Mouse (Mus musculus) stomach, embryonic 16.5 days (tissue): ENCODE measurements at regions not wholly inside any gene's neighbourhood (a gene's known extent, or its start where the extent isn't known, plus 50 kb on each side); places are given as distances from the start of the nearest gene placed in this dataset.

ENCODE experiments used
- ATAC-seq: fragments of 200-750 bp; cut with Nextera tagmentation; 2 replicates; pipeline ENCODE4 v1.8.0; 2017; ENCODE audit warnings: moderate number of reproducible peaks, moderate TSS enrichment; ENCODE audit not compliant: insufficient read depth, low FRiP score
- H3K27ac ChIP-seq: fragments of 300-500 bp; sonication (generic); 2 replicates; pipeline ENCODE4 v1.5.1; 2014; ENCODE audit warnings: low read length
- H3K27me3 ChIP-seq: fragments of 300-500 bp; sonication (generic); 2 replicates; pipeline ENCODE4 v1.6.1; 2014; ENCODE audit warnings: low read length, control low read depth, mixed read lengths; ENCODE audit not compliant: control insufficient read depth, insufficient read depth
- H3K36me3 ChIP-seq: fragments of 300-500 bp; sonication (generic); 2 replicates; pipeline ENCODE4 v1.6.1; 2014; ENCODE audit warnings: low read length; ENCODE audit not compliant: control insufficient read depth, insufficient read depth
- H3K4me1 ChIP-seq: fragments of 300-500 bp; sonication (generic); 2 replicates; pipeline ENCODE4 v1.6.1; 2014; ENCODE audit warnings: low read length, control low read depth, mixed read lengths; ENCODE audit not compliant: control insufficient read depth, insufficient read depth
- H3K4me2 ChIP-seq: fragments of 300-500 bp; sonication (generic); 2 replicates; pipeline ENCODE4 v1.6.1; 2014; ENCODE audit warnings: low read depth, low read length, mixed read lengths
- H3K4me3 ChIP-seq: fragments of 300-500 bp; sonication (generic); replicated peaks from 2 replicates; pipeline ENCODE4 v1.5.1; 2014; ENCODE audit warnings: mild to moderate bottlenecking, low read length
- H3K9ac ChIP-seq: fragments of 300-500 bp; sonication (generic); 2 replicates; pipeline ENCODE4 v1.6.1; 2014; ENCODE audit warnings: low read length
- H3K9me3 ChIP-seq: fragments of 300-500 bp; sonication (generic); replicated peaks from 2 replicates; pipeline ENCODE4 v1.6.1; 2016; ENCODE audit warnings: low read length, control low read depth; ENCODE audit not compliant: control insufficient read depth
- WGBS: fragments of 180-500 bp; shearing (Covaris S2); extraction: QIAGEN DNeasy Blood & Tissue Kit; methylation state at CpG from one replicate; pipeline ENCODE4 v1.1.7; 2014; 5-methylcytosine and 5-hydroxymethylcytosine counted together

DNA sequence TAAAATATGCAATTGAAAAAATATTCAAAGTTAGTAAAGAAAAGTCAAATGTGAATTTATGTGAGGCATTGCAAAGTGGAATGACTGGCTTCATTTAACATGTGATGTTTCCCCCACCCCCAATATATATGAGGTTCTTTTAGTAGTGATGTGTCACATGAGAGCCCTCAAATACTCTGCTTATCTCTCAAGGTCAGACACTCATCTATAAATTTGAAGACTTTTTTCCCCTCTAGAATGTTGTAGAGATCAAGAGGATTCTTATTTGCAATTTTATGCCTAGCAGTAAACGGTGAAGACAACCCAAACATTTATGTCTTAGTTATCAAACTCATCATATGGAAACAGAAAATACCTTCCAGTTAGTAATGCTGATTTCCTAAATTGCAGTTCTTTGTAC, 457.8 kb upstream of the Tusc1 start:
- no peaks in the 10 kb centered on the region for H3K36me3 ChIP-seq
- 79% methylated on average over 1 of the region's 1 CpGs for WGBS
- H3K4me2 ChIP-seq: no peak overlapping the region
- H3K9ac ChIP-seq: no peak overlapping the region
- no peak overlapping the region for H3K4me3 ChIP-seq
- no peak for ATAC-seq
- H3K27ac ChIP-seq: no peak overlapping the region
- H3K9me3 ChIP-seq: no peaks in the 10 kb centered on the region
- no peaks in the 10 kb centered on the region for H3K4me1 ChIP-seq
- H3K27me3 ChIP-seq: no peaks in the 10 kb centered on the region

DNA sequence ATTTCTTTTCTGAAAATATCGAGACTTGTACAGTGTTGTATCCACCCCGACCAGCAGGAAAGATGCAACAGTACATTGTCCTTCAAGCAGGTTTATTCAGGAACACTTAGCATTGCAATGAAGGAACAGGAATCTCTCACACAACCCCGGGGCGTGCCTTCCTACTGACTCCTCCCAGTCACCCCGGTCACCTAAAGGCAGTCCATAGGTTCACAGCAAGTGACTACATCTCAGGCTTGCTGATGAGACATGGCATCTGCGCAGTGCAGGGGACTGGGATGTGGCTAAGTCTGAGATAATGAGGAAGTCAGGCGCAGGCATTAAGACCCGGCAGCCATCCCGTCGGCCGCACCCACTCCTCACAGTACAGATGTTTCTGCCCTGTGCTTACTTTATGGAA, 454.8 kb upstream of the Tusc1 start:
- H3K27ac ChIP-seq: no peak overlapping the region
- no peak overlapping the region for H3K4me2 ChIP-seq
- no peak overlapping the region for H3K4me3 ChIP-seq
- no peaks in the 10 kb centered on the region for H3K27me3 ChIP-seq
- WGBS: 67% methylated on average over 11 of the region's 11 CpGs
- H3K9ac ChIP-seq: no peak overlapping the region
- H3K9me3 ChIP-seq: no peaks in the 10 kb centered on the region
- H3K36me3 ChIP-seq: no peaks in the 10 kb centered on the region
- no peak for ATAC-seq
- no peaks in the 10 kb centered on the region for H3K4me1 ChIP-seq

DNA sequence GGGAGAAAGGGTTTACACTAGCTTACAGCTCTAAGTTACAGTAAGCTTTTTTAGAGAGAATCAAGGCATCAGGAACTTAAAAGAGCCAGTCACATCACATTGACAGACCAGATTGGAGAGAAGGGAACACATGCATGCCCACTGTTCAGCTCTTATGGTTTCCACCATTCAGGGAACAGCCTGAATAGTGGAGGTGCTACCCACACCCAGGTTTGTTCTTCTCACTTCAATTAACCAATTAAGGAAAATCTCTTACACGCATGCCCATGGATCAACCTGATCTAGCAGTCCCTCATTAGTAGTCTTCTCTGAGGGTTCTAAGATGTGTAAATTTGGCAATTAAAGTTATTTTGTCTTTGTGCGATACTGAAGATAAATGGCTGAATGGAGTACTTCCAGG, 419.2 kb upstream of the Tusc1 start:
- H3K4me3 ChIP-seq: no peak overlapping the region
- no peak for ATAC-seq
- no peaks in the 10 kb centered on the region for H3K4me1 ChIP-seq
- WGBS: 87% methylated on average over 2 of the region's 2 CpGs
- H3K36me3 ChIP-seq: no peaks in the 10 kb centered on the region
- no peaks in the 10 kb centered on the region for H3K27me3 ChIP-seq
- H3K9me3 ChIP-seq: no peaks in the 10 kb centered on the region
- H3K9ac ChIP-seq: no peak overlapping the region
- H3K4me2 ChIP-seq: no peak overlapping the region
- no peak overlapping the region for H3K27ac ChIP-seq

DNA sequence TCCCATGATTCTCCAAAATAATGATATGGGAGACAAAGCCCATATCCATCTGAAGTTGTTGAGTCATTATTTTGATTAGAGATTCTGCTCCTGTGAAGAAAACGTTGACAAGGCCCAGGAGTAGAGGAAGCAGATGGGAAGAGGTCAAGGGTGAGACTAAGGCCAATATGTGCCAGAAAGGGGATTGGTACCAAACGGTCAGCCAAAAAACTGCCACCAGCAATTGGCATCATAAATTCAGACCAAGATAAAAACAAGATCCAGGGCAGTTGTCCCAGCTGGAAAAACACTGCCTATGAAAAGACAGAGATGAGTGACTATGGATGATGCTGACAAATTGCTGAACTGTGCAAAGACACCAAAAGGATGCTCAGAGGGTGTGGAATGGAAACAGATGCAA, 411.0 kb upstream of the Tusc1 start:
- no peaks in the 10 kb centered on the region for H3K4me1 ChIP-seq
- H3K9ac ChIP-seq: no peak overlapping the region
- no peak for ATAC-seq
- H3K36me3 ChIP-seq: no peaks in the 10 kb centered on the region
- WGBS: 36% methylated on average over 2 of the region's 2 CpGs
- H3K4me2 ChIP-seq: no peak overlapping the region
- no peaks in the 10 kb centered on the region for H3K27me3 ChIP-seq
- no peak overlapping the region for H3K4me3 ChIP-seq
- H3K27ac ChIP-seq: no peak overlapping the region
- no peaks in the 10 kb centered on the region for H3K9me3 ChIP-seq

DNA sequence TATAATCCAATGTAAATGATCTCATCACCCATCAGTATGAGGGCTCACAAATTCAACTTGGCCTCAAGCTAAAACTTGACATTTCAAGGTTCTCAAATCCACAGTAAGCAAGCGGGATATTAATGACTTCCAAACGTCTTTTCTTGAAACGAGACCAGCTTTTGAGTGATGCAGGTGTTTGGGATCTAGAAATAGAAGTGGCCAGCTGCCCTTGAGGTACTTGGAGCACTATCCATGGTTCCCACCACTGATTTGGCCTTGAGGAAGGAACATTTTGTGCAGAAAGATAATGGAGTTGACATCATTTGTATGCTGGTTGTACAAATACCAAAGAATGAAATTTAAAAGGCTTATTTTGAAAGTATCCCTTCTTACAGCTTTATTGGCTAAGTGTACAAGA, 378.4 kb upstream of the Tusc1 start:
- Histone ChIP-seq H3K4me3 (no peak overlapping the region), H3K9ac (no peak overlapping the region), H3K9me3 (no peaks in the 10 kb centered on the region), H3K27me3 (no peaks in the 10 kb centered on the region), H3K36me3 (no peaks in the 10 kb centered on the region), H3K27ac (no peak overlapping the region), H3K4me2 (no peak overlapping the region), H3K4me1 (no peaks in the 10 kb centered on the region)
- WGBS: 62% methylated on average over 3 of the region's 3 CpGs
- ATAC-seq: no peak

DNA sequence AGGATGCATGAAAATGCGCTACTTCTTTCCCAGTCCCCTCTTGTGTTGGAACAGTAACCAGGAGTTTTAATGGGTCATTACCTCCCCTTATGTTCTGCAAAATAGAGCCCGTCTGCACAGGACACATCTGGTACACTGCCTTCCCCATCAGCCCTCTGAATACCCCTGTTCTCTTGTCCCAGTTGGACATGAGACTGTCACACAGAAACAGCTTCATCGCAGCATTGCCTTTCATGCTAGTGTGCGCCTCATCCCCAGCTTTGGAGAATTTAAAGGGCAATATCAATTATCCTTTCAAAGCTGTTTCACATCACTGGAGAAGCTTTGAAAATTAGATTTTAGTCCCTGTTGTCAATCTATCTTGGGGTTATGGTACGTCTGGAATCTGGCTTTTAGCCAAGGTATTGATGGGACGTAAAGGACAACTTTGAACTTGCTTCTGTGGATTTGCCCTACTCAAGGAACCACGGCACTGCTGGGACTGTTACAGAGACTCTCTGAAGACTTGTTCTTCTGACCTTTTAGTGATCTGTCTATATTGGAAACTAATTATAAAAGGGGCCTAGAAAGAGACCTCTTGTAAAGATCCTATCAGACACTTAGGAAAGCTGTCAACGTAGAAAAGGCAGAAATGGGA, 341.2 kb upstream of the Tusc1 start:
- no peak for ATAC-seq
- H3K27me3 ChIP-seq: no peaks in the 10 kb centered on the region
- H3K27ac ChIP-seq: no peak overlapping the region
- 78% methylated on average over 8 of the region's 8 CpGs for WGBS
- no peak overlapping the region for H3K4me3 ChIP-seq
- H3K9ac ChIP-seq: no peak overlapping the region
- H3K4me1 ChIP-seq: no peaks in the 10 kb centered on the region
- no peaks in the 10 kb centered on the region for H3K36me3 ChIP-seq
- H3K4me2 ChIP-seq: no peak overlapping the region
- H3K9me3 ChIP-seq: no peaks in the 10 kb centered on the region

DNA sequence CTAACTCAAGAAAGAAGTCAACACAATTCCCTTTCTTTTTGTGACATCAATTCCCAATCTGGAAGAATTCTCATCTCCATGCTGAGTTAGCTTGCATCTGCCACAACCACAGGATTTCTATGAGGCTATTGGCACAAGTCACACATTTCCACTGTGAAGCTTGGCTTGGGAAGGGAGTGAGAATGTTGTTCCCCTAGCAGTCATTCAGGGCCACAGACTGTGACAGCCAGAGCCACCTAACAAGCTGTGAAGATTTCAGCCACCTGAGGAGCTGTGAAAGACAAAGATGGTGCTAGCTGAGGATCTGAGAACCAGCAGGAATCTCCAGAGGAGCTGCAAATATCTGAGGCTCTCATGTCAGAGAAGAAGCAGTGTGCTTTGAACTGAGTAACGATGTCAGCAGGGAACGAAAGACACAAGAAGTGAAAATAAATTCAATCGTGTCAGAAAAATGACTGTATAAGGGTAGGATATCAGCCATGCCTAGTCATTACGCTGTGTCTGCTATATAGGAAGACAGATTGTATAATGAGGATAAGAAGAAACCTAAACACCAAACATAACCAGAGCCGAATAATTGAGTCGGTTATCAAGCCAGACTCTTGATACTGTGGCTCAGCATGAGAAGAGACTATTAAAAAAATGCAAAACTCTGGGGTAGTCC, 340.6 kb upstream of the Tusc1 start:
- Histone ChIP-seq H3K36me3 (no peaks in the 10 kb centered on the region), H3K4me1 (no peaks in the 10 kb centered on the region), H3K4me3 (no peak overlapping the region), H3K4me2 (no peak overlapping the region), H3K27me3 (no peaks in the 10 kb centered on the region), H3K27ac (no peak overlapping the region), H3K9me3 (no peaks in the 10 kb centered on the region), H3K9ac (no peak overlapping the region)
- no peak for ATAC-seq
- 69% methylated on average over 6 of the region's 6 CpGs for WGBS

DNA sequence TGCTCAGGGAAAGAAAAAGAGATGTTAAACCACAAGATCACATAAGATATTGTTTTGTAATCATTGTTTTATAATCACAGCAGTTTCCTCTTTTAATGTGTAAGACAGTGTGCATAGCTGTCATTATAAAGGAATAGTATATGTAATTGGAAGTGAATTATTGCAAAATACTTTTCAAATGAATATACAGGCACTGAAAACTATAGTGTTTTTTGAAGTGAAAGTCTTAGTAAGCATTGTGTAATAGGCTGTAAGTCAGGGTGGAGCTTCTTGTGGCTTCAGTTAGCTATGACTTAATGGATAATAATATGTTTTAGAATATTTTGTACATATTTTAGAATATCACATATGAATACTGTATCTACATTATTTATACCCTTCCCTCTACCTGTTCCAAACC, 333.7 kb upstream of the Tusc1 start:
- Histone ChIP-seq H3K27me3 (no peaks in the 10 kb centered on the region), H3K9me3 (no peaks in the 10 kb centered on the region), H3K36me3 (no peaks in the 10 kb centered on the region), H3K4me2 (no peak overlapping the region), H3K27ac (no peak overlapping the region), H3K9ac (no peak overlapping the region), H3K4me1 (no peaks in the 10 kb centered on the region), H3K4me3 (no peak overlapping the region)
- no peak for ATAC-seq

DNA sequence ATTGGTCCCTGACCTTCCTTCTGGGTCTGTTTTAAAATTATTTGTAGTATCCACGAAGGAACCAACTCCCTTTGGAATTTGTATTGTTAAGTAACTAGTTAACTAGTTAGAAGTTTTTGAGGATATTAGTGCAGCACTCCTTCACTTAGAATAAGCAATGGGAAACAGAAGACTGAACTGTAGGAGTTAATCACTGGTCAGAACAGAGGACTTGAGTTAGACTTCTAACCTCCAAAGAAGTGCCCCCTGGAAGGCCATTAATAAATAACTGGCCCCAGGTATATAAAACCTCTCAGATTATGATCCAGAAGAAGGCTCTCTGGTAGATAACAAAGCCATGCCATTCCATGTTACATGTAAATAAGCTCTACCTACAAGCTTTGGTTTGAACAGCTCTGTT, 329.0 kb upstream of the Tusc1 start:
- Histone ChIP-seq H3K36me3 (no peaks in the 10 kb centered on the region), H3K4me3 (no peak overlapping the region), H3K9me3 (no peaks in the 10 kb centered on the region), H3K4me1 (no peaks in the 10 kb centered on the region), H3K9ac (no peak overlapping the region), H3K27me3 (no peaks in the 10 kb centered on the region), H3K27ac (no peak overlapping the region), H3K4me2 (no peak overlapping the region)
- ATAC-seq: no peak
- 63% methylated on average over 1 of the region's 1 CpGs for WGBS
